Mouse (Mus musculus) kidney, embryonic 16.5 days (tissue): ENCODE data around the gene Cysrt1. TPM values are rescaled to one million over a fixed set of nuclear protein-coding genes. Genes with fewer than 3 reads are reported as not detected.
"Not testable (repeated sequence)": the region's sequence is repeated elsewhere in the genome, so short reads cannot be mapped to it uniquely, and the experiment has no call there.

ENCODE experiments used
- ATAC-seq: fragments of 200-750 bp; cut with Nextera tagmentation; 2 replicates; pipeline ENCODE4 v1.8.0; 2017; ENCODE audit warnings: moderate TSS enrichment; ENCODE audit not compliant: low FRiP score, low TSS enrichment
- H3K27ac ChIP-seq: fragments of 300-500 bp; sonication (generic); 2 replicates; pipeline ENCODE4 v1.5.1; 2014; ENCODE audit warnings: low read length
- H3K27me3 ChIP-seq: fragments of 300-500 bp; sonication (generic); 2 replicates; pipeline ENCODE4 v1.6.1; 2014; ENCODE audit warnings: low read length, control low read depth, mixed read lengths; ENCODE audit not compliant: insufficient read depth
- H3K36me3 ChIP-seq: fragments of 300-500 bp; sonication (generic); 2 replicates; pipeline ENCODE4 v1.6.1; 2014; ENCODE audit warnings: low read length, control low read depth, mixed read lengths; ENCODE audit not compliant: insufficient read depth
- H3K4me1 ChIP-seq: fragments of 300-500 bp; sonication (generic); 2 replicates; pipeline ENCODE4 v1.6.1; 2014; ENCODE audit warnings: low read length, control low read depth, mixed read lengths; ENCODE audit not compliant: insufficient read depth
- H3K4me2 ChIP-seq: fragments of 300-500 bp; sonication (generic); replicated peaks from 2 replicates; pipeline ENCODE4 v1.6.1; 2014; ENCODE audit warnings: low read depth, low read length
- H3K4me3 ChIP-seq: fragments of 300-500 bp; sonication (generic); 2 replicates; pipeline ENCODE4 v1.5.1; 2014; ENCODE audit warnings: mild to moderate bottlenecking, low read length
- H3K9ac ChIP-seq: fragments of 300-500 bp; sonication (generic); replicated peaks from 2 replicates; pipeline ENCODE4 v1.6.1; 2014; ENCODE audit warnings: low read length
- H3K9me3 ChIP-seq: fragments of 300-500 bp; sonication (generic); 2 replicates; pipeline ENCODE4 v1.6.1; 2016; ENCODE audit warnings: low read length, control low read depth
- WGBS: fragments of 180-500 bp; shearing (Covaris S2); extraction: QIAGEN DNeasy Blood & Tissue Kit; methylation state at CpG from one replicate; pipeline ENCODE4 v1.1.7; 2014; 5-methylcytosine and 5-hydroxymethylcytosine counted together
- polyA plus RNA-seq: library from polyadenylated mRNA; unstranded; fragments of >200 nt; fragmentation: Nextera tagmentation; extraction: Ambion mirVana; gene quantifications from 2 replicates; pipeline ENCODE4 v1.2.1, GENCODE M21; 2015

The Cysrt1 gene
- polyA plus RNA-seq, 1 experiment from 2014 or later = 0.30 TPM

GRCm38 (mm10) chr2:25265897-25266656, 23.8 kb upstream of the Cysrt1 start:
- H3K27ac ChIP-seq = no peak overlapping the region
- 62% methylated on average over 6 of the region's 6 CpGs for WGBS
- H3K4me3 ChIP-seq = peak overlapping the region; percentile 1; the same call in 1 of the 2 replicates
- H3K9me3 ChIP-seq = no peaks in the 10 kb centered on the region
- H3K9ac ChIP-seq = peak overlapping the region; percentile 36; the same call in 1 of the 2 replicates
- peaks cover 35% of the 10 kb centered on the region for H3K4me1 ChIP-seq
- H3K36me3 ChIP-seq = peaks cover 22% of the 10 kb centered on the region
- peak overlapping the region; percentile 24 for H3K4me2 ChIP-seq
- ATAC-seq = no peak
- H3K27me3 ChIP-seq = no peaks in the 10 kb centered on the region

GRCm38 (mm10) chr2:25264851-25265250, 22.6 kb upstream of the Cysrt1 start:
- Histone ChIP-seq H3K4me1 (peaks cover 34% of the 10 kb centered on the region), H3K27me3 (no peaks in the 10 kb centered on the region), H3K9ac (no peak overlapping the region), H3K36me3 (peaks cover 12% of the 10 kb centered on the region), H3K4me2 (peak overlapping the region; percentile 99; the same call in 1 of the 2 replicates), H3K4me3 (0 out of 2 replicates have a peak overlapping the region, but pooled peaks have one; percentile 88), H3K27ac (no peak overlapping the region), H3K9me3 (no peaks in the 10 kb centered on the region)
- WGBS = 55% methylated on average over 3 of the region's 3 CpGs
- no peak for ATAC-seq

GRCm38 (mm10) chr2:25264286-25264660, 22.0 kb upstream of the Cysrt1 start:
- 73% methylated on average over 5 of the region's 5 CpGs for WGBS
- peaks cover 6% of the 10 kb centered on the region; the same call in 1 of the 2 replicates for H3K36me3 ChIP-seq
- peak overlapping the region; percentile 76; the same call in 1 of the 2 replicates for H3K9ac ChIP-seq
- H3K27ac ChIP-seq = no peak overlapping the region
- H3K4me3 ChIP-seq = peak overlapping the region; percentile 88; the same call in 1 of the 2 replicates
- peak overlapping the region; percentile 99 for H3K4me2 ChIP-seq
- H3K27me3 ChIP-seq = no peaks in the 10 kb centered on the region
- no peaks in the 10 kb centered on the region for H3K9me3 ChIP-seq
- H3K4me1 ChIP-seq = peaks cover 34% of the 10 kb centered on the region
- ATAC-seq = no peak

GRCm38 (mm10) chr2:25263623-25264285, 21.5 kb upstream of the Cysrt1 start:
- H3K4me1 ChIP-seq = peaks cover 34% of the 10 kb centered on the region
- H3K4me3 ChIP-seq = peak overlapping the region; percentile 88
- peak overlapping the region; percentile 76 for H3K9ac ChIP-seq
- H3K4me2 ChIP-seq = peak overlapping the region; percentile 99
- H3K9me3 ChIP-seq = no peaks in the 10 kb centered on the region
- H3K27ac ChIP-seq = no peak overlapping the region
- H3K36me3 ChIP-seq = 0 out of 2 replicates have a peak, but pooled peaks cover 2% of the 10 kb centered on the region
- no peak for ATAC-seq
- WGBS = 21% methylated on average over 12 of the region's 12 CpGs
- no peaks in the 10 kb centered on the region for H3K27me3 ChIP-seq

GRCm38 (mm10) chr2:25262795-25263622, 20.8 kb upstream of the Cysrt1 start:
- Histone ChIP-seq H3K27me3 (no peaks in the 10 kb centered on the region), H3K4me2 (peak overlapping the region; percentile 99), H3K9me3 (no peaks in the 10 kb centered on the region), H3K9ac (peak overlapping the region; percentile 76), H3K27ac (0 out of 2 replicates have a peak overlapping the region, but pooled peaks have one; percentile 39), H3K4me1 (peaks cover 34% of the 10 kb centered on the region), H3K36me3 (no peaks in the 10 kb centered on the region), H3K4me3 (peak overlapping the region; percentile 88)
- ATAC-seq = peak; percentile 10; the same call in 1 of the 2 replicates
- WGBS = under 1% methylated on average over 82 of the region's 82 CpGs

- under 1% methylated on average over 39 of the region's 39 CpGs for WGBS
- Histone ChIP-seq H3K4me2 (peak within 1 kb of the TSS; percentile 99), H3K27me3 (no peaks in the 10 kb centered on the region), H3K4me3 (peak within 1 kb of the TSS; percentile 88), H3K4me1 (peaks cover 34% of the 10 kb centered on the region), H3K27ac (peak within 1 kb of the TSS; percentile 75), H3K9me3 (no peaks in the 10 kb centered on the region), H3K9ac (peak within 1 kb of the TSS; percentile 76), H3K36me3 (no peaks in the 10 kb centered on the region)
- peak; percentile 99 for ATAC-seq
These were observed 20.1 kb upstream of the Cysrt1 start, which contains the start of gene Tprn for GRCm38 (mm10) chr2:25262291-25262767. Tprn (plus strand) TSS chr2:25262618.

- H3K9me3 ChIP-seq = no peaks in the 10 kb centered on the region
- H3K36me3 ChIP-seq = no peaks in the 10 kb centered on the region
- H3K9ac ChIP-seq = peak overlapping the region; percentile 70
- peak overlapping the region; percentile 99 for H3K4me2 ChIP-seq
- peak overlapping the region; percentile 75 for H3K27ac ChIP-seq
- WGBS = 48% methylated on average over 12 of the region's 12 CpGs
- peaks cover 30% of the 10 kb centered on the region for H3K4me1 ChIP-seq
- H3K4me3 ChIP-seq = peak overlapping the region; percentile 88
- ATAC-seq = peak; percentile 39; the same call in 1 of the 2 replicates
- no peaks in the 10 kb centered on the region for H3K27me3 ChIP-seq
These were observed 19.6 kb upstream of the Cysrt1 start for GRCm38 (mm10) chr2:25261870-25262269.

GRCm38 (mm10) chr2:25258887-25259286, 16.6 kb upstream of the Cysrt1 start:
- Histone ChIP-seq H3K9me3 (no peaks in the 10 kb centered on the region), H3K4me1 (peaks cover 22% of the 10 kb centered on the region), H3K9ac (no peak overlapping the region), H3K4me3 (no peak overlapping the region), H3K27ac (no peak overlapping the region), H3K27me3 (no peaks in the 10 kb centered on the region), H3K36me3 (no peaks in the 10 kb centered on the region), H3K4me2 (no peak overlapping the region)
- no peak for ATAC-seq
- WGBS = 61% methylated on average over 2 of the region's 2 CpGs

GRCm38 (mm10) chr2:25257250-25257649, 15.0 kb upstream of the Cysrt1 start:
- H3K9me3 ChIP-seq, H3K4me2 ChIP-seq, H3K36me3 ChIP-seq, H3K27ac ChIP-seq, H3K27me3 ChIP-seq, H3K4me3 ChIP-seq, ATAC-seq, H3K9ac ChIP-seq: not testable (repeated sequence)
- WGBS = 90% methylated on average over 5 of the region's 5 CpGs
- peaks cover 17% of the 10 kb centered on the region for H3K4me1 ChIP-seq
